Mouse (Mus musculus) kidney, adult 2 months (tissue): ENCODE data around the gene Adprhl2.

ENCODE experiments used
- CTCF ChIP-seq: fragments of 200-500 bp; conservative IDR thresholded peaks from 2 replicates; pipeline ENCODE4 v1.5.1; 2011; ENCODE audit warnings: low read depth, mild to moderate bottlenecking, control low read depth, low read length, moderate library complexity, mixed read lengths; ENCODE audit not compliant: insufficient read depth, insufficient read length
- POLR2A ChIP-seq: fragments of 200-500 bp; IDR thresholded peaks from one replicate; pipeline ENCODE4 v1.6.1; 2011; ENCODE audit warnings: low read depth, low read length, control low read depth

DNA sequence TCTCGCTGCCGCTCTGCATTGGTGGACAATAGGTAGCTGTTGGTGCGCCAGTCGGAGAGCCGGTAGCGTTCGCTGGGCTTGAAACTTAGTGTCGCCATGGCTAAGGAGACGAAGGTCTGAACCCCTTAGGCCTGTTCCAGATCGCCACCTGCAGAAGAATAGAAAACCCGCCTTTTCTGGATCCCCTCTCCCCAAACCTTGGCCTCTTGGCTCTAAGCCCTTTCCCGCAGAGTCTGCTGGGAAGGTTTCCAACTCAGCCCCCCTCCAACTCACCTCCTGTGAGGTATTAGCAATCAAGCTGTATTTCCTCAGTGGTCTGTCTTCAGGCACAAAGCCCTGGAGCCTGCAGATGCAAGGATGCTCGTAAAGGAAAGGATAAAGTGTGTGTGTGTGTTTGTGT, 3.4 kb upstream of the Adprhl2 start:
- no peak for TF ChIP-seq POLR2A
- no peak for TF ChIP-seq CTCF
